Mouse (Mus musculus) stomach, embryonic 14.5 days (tissue): Measurements from ENCODE around the gene Lamtor2. TPM values are rescaled to one million over a fixed set of nuclear protein-coding genes. Genes with fewer than 3 reads are reported as not detected.
A peak's percentile ranks its signal among the peaks of the same experiment; 100 is the strongest.

Experiments used
- ATAC-seq: fragments of 200-750 bp; cut with Nextera tagmentation; 2 replicates; pipeline ENCODE4 v1.8.0; 2017; ENCODE audit warnings: low read depth, moderate TSS enrichment; ENCODE audit not compliant: insufficient number of reproducible peaks, insufficient read depth, low FRiP score
- H3K27ac ChIP-seq: fragments of 300-500 bp; sonication (generic); 2 replicates; pipeline ENCODE4 v1.5.1; 2014; ENCODE audit warnings: mild to moderate bottlenecking, low read length, moderate library complexity, mixed read lengths
- H3K27me3 ChIP-seq: fragments of 300-500 bp; sonication (generic); 2 replicates; pipeline ENCODE4 v1.6.1; 2014; ENCODE audit warnings: low read length, control low read depth, mixed read lengths; ENCODE audit not compliant: control insufficient read depth, insufficient read depth
- H3K36me3 ChIP-seq: fragments of 300-500 bp; sonication (generic); 2 replicates; pipeline ENCODE4 v1.6.1; 2014; ENCODE audit warnings: mild to moderate bottlenecking, control low read depth, low read length, moderate library complexity, mixed read lengths; ENCODE audit not compliant: control insufficient read depth, insufficient read depth
- H3K4me1 ChIP-seq: fragments of 300-500 bp; sonication (generic); 2 replicates; pipeline ENCODE4 v1.6.1; 2014; ENCODE audit warnings: low read length, control low read depth, mixed read lengths; ENCODE audit not compliant: control insufficient read depth, insufficient read depth
- H3K4me2 ChIP-seq: fragments of 300-500 bp; sonication (generic); replicated peaks from 2 replicates; pipeline ENCODE4 v1.6.1; 2014; ENCODE audit warnings: low read depth, low read length, control low read depth
- H3K4me3 ChIP-seq: fragments of 300-500 bp; sonication (generic); 2 replicates; pipeline ENCODE4 v1.5.1; 2014; ENCODE audit warnings: low read depth, low read length, control low read depth
- H3K9ac ChIP-seq: fragments of 300-500 bp; sonication (generic); replicated peaks from 2 replicates; pipeline ENCODE4 v1.6.1; 2014; ENCODE audit warnings: low read depth, mild to moderate bottlenecking, control low read depth, low read length, moderate library complexity, mixed read lengths
- H3K9me3 ChIP-seq: fragments of 300-500 bp; sonication (generic); 2 replicates; pipeline ENCODE4 v1.6.1; 2016; ENCODE audit warnings: low read depth, low read length, control low read depth; ENCODE audit not compliant: control insufficient read depth
- WGBS: fragments of 180-500 bp; shearing (Covaris S2); extraction: QIAGEN DNeasy Blood & Tissue Kit; methylation state at CpG from one replicate; pipeline ENCODE4 v1.1.7; 2014; 5-methylcytosine and 5-hydroxymethylcytosine counted together
- polyA plus RNA-seq: library from polyadenylated mRNA; unstranded; fragments of >200 nt; fragmentation: Nextera tagmentation; extraction: Ambion mirVana; gene quantifications from 2 replicates; pipeline ENCODE4 v1.2.1, GENCODE M21; 2014

The Lamtor2 gene
- polyA plus RNA-seq, 1 experiment from 2014 or later, result 84.8 TPM

- Histone ChIP-seq H3K9me3 (no peaks in the 10 kb centered on the region), H3K4me3 (no peak overlapping the region), H3K27me3 (no peaks in the 10 kb centered on the region), H3K9ac (no peak overlapping the region), H3K4me2 (no peak overlapping the region), H3K36me3 (no peaks in the 10 kb centered on the region), H3K4me1 (peaks cover 31% of the 10 kb centered on the region), H3K27ac (no peak overlapping the region)
- no peak for ATAC-seq
- 34% methylated on average over 4 of the region's 4 CpGs for WGBS
These were observed 41.3 kb downstream of the Lamtor2 start for GRCm38 (mm10) chr3:88511559-88511958.

- H3K27me3 ChIP-seq, result no peaks in the 10 kb centered on the region
- peak overlapping the region; percentile 84 for H3K27ac ChIP-seq
- no peaks in the 10 kb centered on the region for H3K9me3 ChIP-seq
- peak overlapping the region; percentile 27 for H3K4me3 ChIP-seq
- H3K4me2 ChIP-seq, result peak overlapping the region; percentile 45
- H3K4me1 ChIP-seq, result peaks cover 31% of the 10 kb centered on the region
- 46% methylated on average over 13 of the region's 13 CpGs for WGBS
- H3K36me3 ChIP-seq, result no peaks in the 10 kb centered on the region
- 0 out of 2 replicates have a peak overlapping the region, but pooled peaks have one; percentile 33 for H3K9ac ChIP-seq
- ATAC-seq, result no peak
These were observed 42.2 kb downstream of the Lamtor2 start for GRCm38 (mm10) chr3:88510421-88511289.

GRCm38 (mm10) chr3:88509692-88510420, 43.0 kb downstream of the Lamtor2 start, which contains the start of gene Lmna:
Lmna (minus strand) TSS chr3:88509956.
- Histone ChIP-seq H3K27ac (peak within 1 kb of the TSS; percentile 84), H3K9me3 (no peaks in the 10 kb centered on the region), H3K27me3 (no peaks in the 10 kb centered on the region), H3K36me3 (no peaks in the 10 kb centered on the region), H3K9ac (0 out of 2 replicates have a peak within 1 kb of the TSS, but pooled peaks have one; percentile 33), H3K4me1 (peaks cover 31% of the 10 kb centered on the region), H3K4me2 (peak within 1 kb of the TSS; percentile 45), H3K4me3 (peak within 1 kb of the TSS; percentile 27)
- peak; percentile 95 for ATAC-seq
- WGBS, result 1% methylated on average over 31 of the region's 31 CpGs

- Histone ChIP-seq H3K4me2 (peak overlapping the region; percentile 45), H3K4me1 (peaks cover 32% of the 10 kb centered on the region), H3K27ac (peak overlapping the region; percentile 84), H3K9ac (no peak overlapping the region), H3K36me3 (no peaks in the 10 kb centered on the region), H3K4me3 (peak overlapping the region; percentile 27; the same call in 1 of the 2 replicates), H3K9me3 (no peaks in the 10 kb centered on the region), H3K27me3 (no peaks in the 10 kb centered on the region)
- WGBS, result 57% methylated on average over 3 of the region's 3 CpGs
- ATAC-seq, result no peak; the same call in 1 of the 2 replicates
These were observed 43.6 kb downstream of the Lamtor2 start for GRCm38 (mm10) chr3:88509250-88509649.

- Histone ChIP-seq H3K4me3 (no peak overlapping the region), H3K4me1 (peaks cover 26% of the 10 kb centered on the region; the same call in 1 of the 2 replicates), H3K9ac (no peak overlapping the region), H3K27ac (no peak overlapping the region), H3K4me2 (no peak overlapping the region), H3K27me3 (no peaks in the 10 kb centered on the region), H3K36me3 (no peaks in the 10 kb centered on the region), H3K9me3 (no peaks in the 10 kb centered on the region)
- ATAC-seq, result no peak
- 48% methylated on average over 7 of the region's 7 CpGs for WGBS
These were observed 47.1 kb downstream of the Lamtor2 start for GRCm38 (mm10) chr3:88505765-88506164.

- Histone ChIP-seq H3K27me3 (no peaks in the 10 kb centered on the region), H3K9ac (no peak overlapping the region), H3K36me3 (no peaks in the 10 kb centered on the region), H3K27ac (no peak overlapping the region), H3K9me3 (no peaks in the 10 kb centered on the region), H3K4me1 (peaks cover 27% of the 10 kb centered on the region; the same call in 1 of the 2 replicates), H3K4me3 (no peak overlapping the region), H3K4me2 (no peak overlapping the region)
- 71% methylated on average over 6 of the region's 6 CpGs for WGBS
- no peak for ATAC-seq
These were observed 47.8 kb downstream of the Lamtor2 start for GRCm38 (mm10) chr3:88505081-88505480.

- WGBS, result 41% methylated on average over 8 of the region's 8 CpGs
- no peaks in the 10 kb centered on the region for H3K27me3 ChIP-seq
- H3K36me3 ChIP-seq, result no peaks in the 10 kb centered on the region
- peaks cover 22% of the 10 kb centered on the region; the same call in 1 of the 2 replicates for H3K4me1 ChIP-seq
- no peak for ATAC-seq
- no peaks in the 10 kb centered on the region for H3K9me3 ChIP-seq
- peak overlapping the region; percentile 99; the same call in 1 of the 2 replicates for H3K4me2 ChIP-seq
- peak overlapping the region; percentile 82; the same call in 1 of the 2 replicates for H3K27ac ChIP-seq
- H3K9ac ChIP-seq, result no peak overlapping the region
- no peak overlapping the region for H3K4me3 ChIP-seq
These were observed 48.8 kb downstream of the Lamtor2 start for GRCm38 (mm10) chr3:88503881-88504746.
